Mouse (Mus musculus) forebrain, embryonic 16.5 days (tissue): ENCODE measurements around the gene Pax5. TPM values are rescaled to one million over a fixed set of nuclear protein-coding genes. Genes with fewer than 3 reads are reported as not detected.
A peak's percentile ranks its signal among the peaks of the same experiment; 100 is the strongest.

Experiments used
- ATAC-seq: fragments of 200-750 bp; cut with Nextera tagmentation; 2 replicates; pipeline ENCODE4 v1.8.0; 2017; ENCODE audit warnings: mild to moderate bottlenecking, moderate library complexity
- H3K27ac ChIP-seq: fragments of 300-500 bp; sonication (generic); 2 replicates; pipeline ENCODE4 v1.5.1; 2014; ENCODE audit warnings: low read length, control low read depth
- H3K27me3 ChIP-seq: fragments of 300-500 bp; sonication (generic); replicated peaks from 2 replicates; pipeline ENCODE4 v1.6.1; 2014; ENCODE audit warnings: low read length; ENCODE audit not compliant: control insufficient read depth, insufficient read depth
- H3K36me3 ChIP-seq: fragments of 300-500 bp; sonication (generic); 2 replicates; pipeline ENCODE4 v1.6.1; 2014; ENCODE audit not compliant: control insufficient read depth, insufficient read depth
- H3K4me1 ChIP-seq: fragments of 300-500 bp; sonication (generic); replicated peaks from 2 replicates; pipeline ENCODE4 v1.6.1; 2014; ENCODE audit warnings: low read length; ENCODE audit not compliant: control insufficient read depth, insufficient read depth
- H3K4me2 ChIP-seq: fragments of 300-500 bp; sonication (generic); 2 replicates; pipeline ENCODE4 v1.6.1; 2014; ENCODE audit warnings: mild to moderate bottlenecking, low read length, control low read depth
- H3K4me3 ChIP-seq: fragments of 300-500 bp; sonication (generic); replicated peaks from 2 replicates; pipeline ENCODE4 v1.5.1; 2014; ENCODE audit warnings: mild to moderate bottlenecking, low read length, control low read depth
- H3K9ac ChIP-seq: fragments of 300-500 bp; sonication (generic); replicated peaks from 2 replicates; pipeline ENCODE4 v1.6.1; 2014; ENCODE audit warnings: low read depth, low read length, control low read depth
- H3K9me3 ChIP-seq: fragments of 300-500 bp; sonication (generic); 2 replicates; pipeline ENCODE4 v1.6.1; 2016; ENCODE audit warnings: low read length; ENCODE audit not compliant: control insufficient read depth
- WGBS: fragments of 180-500 bp; shearing (Covaris S2); extraction: QIAGEN DNeasy Blood & Tissue Kit; methylation state at CpG from one replicate; pipeline ENCODE4 v1.1.7; 2014; 5-methylcytosine and 5-hydroxymethylcytosine counted together
- polyA plus RNA-seq: library from polyadenylated mRNA; unstranded; fragments of >200 nt; fragmentation: Nextera tagmentation; extraction: Ambion mirVana; gene quantifications from 2 replicates; pipeline ENCODE4 v1.2.1, GENCODE M21; 2015

The Pax5 gene
- polyA plus RNA-seq, 1 experiment from 2014 or later: 0.34 TPM

- H3K27ac ChIP-seq: no peak overlapping the region
- no peak overlapping the region for H3K4me3 ChIP-seq
- H3K9me3 ChIP-seq: peaks cover 4% of the 10 kb centered on the region; the same call in 1 of the 2 replicates
- WGBS: 79% methylated on average over 9 of the region's 9 CpGs
- no peaks in the 10 kb centered on the region for H3K36me3 ChIP-seq
- no peak overlapping the region for H3K4me2 ChIP-seq
- H3K9ac ChIP-seq: no peak overlapping the region
- H3K27me3 ChIP-seq: no peaks in the 10 kb centered on the region
- H3K4me1 ChIP-seq: peaks cover 4% of the 10 kb centered on the region; the same call in 1 of the 2 replicates
- no peak for ATAC-seq
Observed at GRCm38 (mm10) chr4:44597965-44598364, 112.3 kb downstream of the Pax5 start.

- Histone ChIP-seq H3K4me1 (no peaks in the 10 kb centered on the region), H3K4me2 (no peak overlapping the region), H3K4me3 (no peak overlapping the region), H3K36me3 (no peaks in the 10 kb centered on the region), H3K27ac (no peak overlapping the region), H3K9ac (no peak overlapping the region), H3K27me3 (no peaks in the 10 kb centered on the region), H3K9me3 (peaks cover 4% of the 10 kb centered on the region; the same call in 1 of the 2 replicates)
- ATAC-seq: no peak
- WGBS: 90% methylated on average over 2 of the region's 2 CpGs
Observed at GRCm38 (mm10) chr4:44593091-44593490, 117.2 kb downstream of the Pax5 start.

- H3K4me2 ChIP-seq: no peak overlapping the region
- H3K27ac ChIP-seq: no peak overlapping the region
- no peaks in the 10 kb centered on the region for H3K4me1 ChIP-seq
- no peaks in the 10 kb centered on the region for H3K9me3 ChIP-seq
- no peak overlapping the region for H3K4me3 ChIP-seq
- H3K36me3 ChIP-seq: no peaks in the 10 kb centered on the region
- H3K27me3 ChIP-seq: no peaks in the 10 kb centered on the region
- H3K9ac ChIP-seq: no peak overlapping the region
- 92% methylated on average over 4 of the region's 4 CpGs for WGBS
- ATAC-seq: no peak
Observed at GRCm38 (mm10) chr4:44582687-44583086, 127.6 kb downstream of the Pax5 start.

GRCm38 (mm10) chr4:44578591-44578990 lies 131.7 kb downstream of the Pax5 start:
- H3K9me3 ChIP-seq: no peaks in the 10 kb centered on the region
- H3K4me2 ChIP-seq: no peak overlapping the region
- no peaks in the 10 kb centered on the region for H3K36me3 ChIP-seq
- WGBS: 58% methylated on average over 5 of the region's 5 CpGs
- H3K9ac ChIP-seq: no peak overlapping the region
- H3K4me3 ChIP-seq: no peak overlapping the region
- no peaks in the 10 kb centered on the region; the same call in 1 of the 2 replicates for H3K27me3 ChIP-seq
- no peak overlapping the region for H3K27ac ChIP-seq
- ATAC-seq: no peak
- H3K4me1 ChIP-seq: no peaks in the 10 kb centered on the region

DNA sequence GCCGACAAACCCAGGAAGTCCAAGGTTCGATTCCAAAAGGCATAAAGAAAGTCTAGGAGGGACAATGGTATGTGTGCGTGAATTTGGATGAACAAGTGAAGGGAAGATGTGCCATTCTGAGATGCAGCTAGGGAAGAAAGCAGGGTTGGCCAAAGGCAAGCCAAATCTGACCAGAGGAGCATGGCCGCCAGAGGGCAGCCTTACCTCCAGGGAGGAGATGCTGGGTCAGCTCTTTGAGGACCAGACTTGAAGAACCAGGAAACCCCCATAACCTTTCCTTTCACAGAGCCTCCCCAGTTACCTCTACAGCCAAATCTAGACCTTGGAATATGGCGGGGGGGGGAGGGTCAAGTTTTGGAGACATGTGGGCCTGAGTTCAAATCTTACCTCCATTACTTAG lies 133.0 kb downstream of the Pax5 start:
- no peaks in the 10 kb centered on the region for H3K4me1 ChIP-seq
- H3K9me3 ChIP-seq: no peaks in the 10 kb centered on the region
- no peaks in the 10 kb centered on the region for H3K36me3 ChIP-seq
- no peak for ATAC-seq
- H3K27me3 ChIP-seq: no peaks in the 10 kb centered on the region; the same call in 1 of the 2 replicates
- H3K4me2 ChIP-seq: no peak overlapping the region
- H3K9ac ChIP-seq: no peak overlapping the region
- H3K4me3 ChIP-seq: no peak overlapping the region
- 50% methylated on average over 5 of the region's 5 CpGs for WGBS
- H3K27ac ChIP-seq: no peak overlapping the region

GRCm38 (mm10) chr4:44576786-44577185 lies 133.5 kb downstream of the Pax5 start:
- no peaks in the 10 kb centered on the region; the same call in 1 of the 2 replicates for H3K27me3 ChIP-seq
- no peak overlapping the region for H3K9ac ChIP-seq
- ATAC-seq: no peak
- WGBS: 25% methylated on average over 5 of the region's 5 CpGs
- no peak overlapping the region for H3K4me3 ChIP-seq
- no peaks in the 10 kb centered on the region for H3K9me3 ChIP-seq
- no peak overlapping the region for H3K27ac ChIP-seq
- no peaks in the 10 kb centered on the region for H3K36me3 ChIP-seq
- H3K4me1 ChIP-seq: no peaks in the 10 kb centered on the region
- no peak overlapping the region for H3K4me2 ChIP-seq

- Histone ChIP-seq H3K4me1 (peaks cover 2% of the 10 kb centered on the region; the same call in 1 of the 2 replicates), H3K9me3 (no peaks in the 10 kb centered on the region), H3K27ac (no peak overlapping the region), H3K9ac (no peak overlapping the region), H3K4me3 (no peak overlapping the region), H3K36me3 (no peaks in the 10 kb centered on the region), H3K27me3 (no peaks in the 10 kb centered on the region; the same call in 1 of the 2 replicates), H3K4me2 (no peak overlapping the region)
- 81% methylated on average over 5 of the region's 5 CpGs for whole genome bisulfite sequencing
- ATAC-seq: no peak
Observed at GRCm38 (mm10) chr4:44573017-44573416, 137.3 kb downstream of the Pax5 start.

DNA sequence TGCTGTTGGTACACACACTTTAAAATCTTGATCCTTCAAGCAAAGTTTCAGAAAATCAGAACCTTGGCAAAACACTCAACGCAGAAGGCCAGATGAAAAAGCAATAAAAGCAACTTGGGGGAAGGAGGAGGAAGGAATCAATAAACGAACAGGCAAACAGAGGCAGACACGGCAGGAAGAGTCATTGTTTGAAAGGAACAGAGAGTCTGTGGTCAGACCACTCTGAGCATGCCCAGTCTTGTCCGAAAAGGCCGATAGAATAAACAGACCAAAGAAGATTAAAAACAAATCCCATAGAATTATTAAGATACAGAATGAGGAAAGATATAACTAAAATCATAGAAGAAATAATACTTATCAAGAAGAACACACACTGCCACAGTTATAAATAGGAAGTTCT lies 137.9 kb downstream of the Pax5 start:
- no peak overlapping the region for H3K9ac ChIP-seq
- 74% methylated on average over 5 of the region's 5 CpGs for WGBS

GRCm38 (mm10) chr4:44569138-44569537 lies 141.1 kb downstream of the Pax5 start:
- no peak for ATAC-seq
- WGBS: 87% methylated on average over 10 of the region's 10 CpGs
- H3K4me3 ChIP-seq: no peak overlapping the region
- H3K4me2 ChIP-seq: no peak overlapping the region
- peaks cover 2% of the 10 kb centered on the region; the same call in 1 of the 2 replicates for H3K4me1 ChIP-seq
- H3K9ac ChIP-seq: no peak overlapping the region
- H3K9me3 ChIP-seq: no peaks in the 10 kb centered on the region
- peaks cover 16% of the 10 kb centered on the region for H3K27me3 ChIP-seq
- no peak overlapping the region for H3K27ac ChIP-seq
- H3K36me3 ChIP-seq: no peaks in the 10 kb centered on the region

More for the DNA sequence above, 137.9 kb downstream of the Pax5 start:
- ATAC-seq: no peak
- no peak overlapping the region for H3K27ac ChIP-seq
- no peaks in the 10 kb centered on the region for H3K36me3 ChIP-seq
- H3K27me3 ChIP-seq: peaks cover 2% of the 10 kb centered on the region; the same call in 1 of the 2 replicates
- peaks cover 2% of the 10 kb centered on the region; the same call in 1 of the 2 replicates for H3K4me1 ChIP-seq
- H3K4me2 ChIP-seq: no peak overlapping the region
- no peaks in the 10 kb centered on the region for H3K9me3 ChIP-seq
- H3K4me3 ChIP-seq: no peak overlapping the region

DNA sequence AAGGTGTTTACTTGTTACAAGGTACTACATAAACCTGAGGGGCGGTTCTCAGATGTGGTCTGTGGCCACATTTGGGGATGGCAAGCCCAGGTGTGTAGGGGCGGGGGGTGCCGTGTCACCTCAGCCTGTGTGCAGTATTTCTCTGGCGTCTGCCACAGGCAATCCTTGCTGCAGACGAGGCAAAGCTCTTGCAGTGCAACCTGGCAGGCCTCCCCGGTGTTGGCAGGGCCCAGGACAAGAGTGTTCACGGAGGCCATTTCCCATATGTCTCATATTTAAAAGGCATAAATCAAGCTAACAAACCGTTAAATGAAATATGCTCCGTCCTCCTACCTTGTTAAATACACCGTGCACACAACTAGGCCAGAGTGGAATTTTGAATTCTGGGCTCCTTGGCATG lies 141.6 kb downstream of the Pax5 start:
- H3K9ac ChIP-seq: no peak overlapping the region
- 67% methylated on average over 10 of the region's 10 CpGs for WGBS
- peaks cover 20% of the 10 kb centered on the region for H3K27me3 ChIP-seq
- no peak overlapping the region for H3K27ac ChIP-seq
- H3K9me3 ChIP-seq: no peaks in the 10 kb centered on the region
- H3K4me1 ChIP-seq: peaks cover 2% of the 10 kb centered on the region; the same call in 1 of the 2 replicates
- ATAC-seq: peak; percentile 28; the same call in 1 of the 2 replicates
- no peak overlapping the region for H3K4me2 ChIP-seq
- H3K36me3 ChIP-seq: no peaks in the 10 kb centered on the region
- H3K4me3 ChIP-seq: no peak overlapping the region
